Mouse (Mus musculus) retina, postnatal 1 day (tissue): ENCODE measurements around the gene Opn1sw.
A peak's percentile ranks its signal among the peaks of the same experiment; 100 is the strongest.

Experiments
- DNase-seq: peaks from one replicate; pipeline ENCODE4 v3.0.0-alpha.2; 2012

Opn1sw gene

DNA sequence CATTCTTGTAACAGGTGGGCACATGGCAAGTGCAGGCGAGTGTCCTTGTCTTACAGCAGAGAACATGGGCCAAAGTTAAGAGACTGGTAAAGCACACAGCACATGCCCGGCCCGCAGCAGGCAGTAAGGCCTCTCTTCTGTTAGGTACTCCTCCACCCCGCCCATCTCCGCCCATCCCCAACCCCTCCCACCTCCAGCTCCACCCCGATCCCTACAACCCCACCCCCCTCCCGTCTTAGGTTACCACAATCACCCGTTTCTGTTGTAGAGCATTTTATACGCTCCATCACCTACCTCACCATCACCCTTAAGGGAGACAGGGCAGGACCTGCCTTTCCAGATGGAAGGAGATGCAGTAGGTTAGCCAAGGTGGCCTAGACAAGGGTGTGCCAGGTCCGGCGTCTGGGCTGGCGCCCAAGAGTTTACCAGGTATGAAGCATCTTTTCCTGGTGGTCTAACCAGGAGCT is at the start of gene Opn1sw:
Opn1sw (minus strand) TSS at position 417 of the 467 bp plus-strand sequence.
- peak; percentile 37 for DNase-seq

DNA sequence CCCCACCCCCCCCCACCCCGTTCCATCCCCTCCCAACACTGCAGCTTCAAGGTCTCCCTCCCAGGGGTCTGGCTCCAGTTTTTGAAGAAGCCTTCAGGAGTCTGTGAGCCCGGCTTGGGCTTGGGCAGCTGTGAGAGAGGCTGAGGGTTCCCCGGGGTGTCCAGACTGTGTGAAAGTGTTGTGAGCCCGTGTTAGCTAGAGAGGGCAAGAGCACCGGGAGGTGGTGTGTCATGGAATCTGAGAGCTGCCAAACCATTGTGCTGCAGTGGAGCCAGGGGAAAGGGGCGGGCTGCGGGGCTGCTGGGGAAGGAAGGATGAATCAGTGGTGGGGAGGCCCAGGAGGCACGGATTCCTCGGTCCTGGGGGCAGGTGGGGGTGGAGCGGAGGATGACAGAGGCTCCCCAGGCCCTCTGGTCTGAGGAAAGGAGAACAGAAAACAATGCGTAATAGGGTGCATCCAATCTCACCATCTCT is 48.2 kb upstream of the Opn1sw start:
- peak; percentile 51 for DNase-seq

DNA sequence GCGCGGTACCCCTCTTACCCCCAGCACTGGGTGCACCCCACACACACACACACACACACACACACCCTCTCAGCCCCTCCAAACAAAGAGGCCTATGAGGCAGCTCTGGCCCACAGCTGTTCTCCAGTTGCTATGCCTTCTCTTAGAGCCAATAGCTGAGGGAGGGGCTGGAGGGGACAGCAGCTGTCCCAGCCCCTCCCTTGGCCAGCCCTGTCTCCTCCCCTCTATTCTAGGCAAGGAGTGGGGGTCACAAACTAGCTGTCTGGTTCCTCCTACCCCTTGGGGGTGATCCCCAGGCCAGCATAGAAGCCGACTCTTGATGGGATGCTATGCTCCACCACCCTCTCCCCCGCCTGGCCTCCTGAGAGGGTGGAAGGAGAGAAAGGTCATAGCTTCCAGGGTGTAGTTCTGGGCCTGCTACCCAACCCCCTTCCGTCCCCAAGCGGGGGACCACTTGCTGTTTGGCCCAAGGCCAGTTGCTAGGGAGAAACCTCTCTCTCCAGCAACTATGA is 47.7 kb upstream of the Opn1sw start:
- peak; percentile 55 for DNase-seq

DNA sequence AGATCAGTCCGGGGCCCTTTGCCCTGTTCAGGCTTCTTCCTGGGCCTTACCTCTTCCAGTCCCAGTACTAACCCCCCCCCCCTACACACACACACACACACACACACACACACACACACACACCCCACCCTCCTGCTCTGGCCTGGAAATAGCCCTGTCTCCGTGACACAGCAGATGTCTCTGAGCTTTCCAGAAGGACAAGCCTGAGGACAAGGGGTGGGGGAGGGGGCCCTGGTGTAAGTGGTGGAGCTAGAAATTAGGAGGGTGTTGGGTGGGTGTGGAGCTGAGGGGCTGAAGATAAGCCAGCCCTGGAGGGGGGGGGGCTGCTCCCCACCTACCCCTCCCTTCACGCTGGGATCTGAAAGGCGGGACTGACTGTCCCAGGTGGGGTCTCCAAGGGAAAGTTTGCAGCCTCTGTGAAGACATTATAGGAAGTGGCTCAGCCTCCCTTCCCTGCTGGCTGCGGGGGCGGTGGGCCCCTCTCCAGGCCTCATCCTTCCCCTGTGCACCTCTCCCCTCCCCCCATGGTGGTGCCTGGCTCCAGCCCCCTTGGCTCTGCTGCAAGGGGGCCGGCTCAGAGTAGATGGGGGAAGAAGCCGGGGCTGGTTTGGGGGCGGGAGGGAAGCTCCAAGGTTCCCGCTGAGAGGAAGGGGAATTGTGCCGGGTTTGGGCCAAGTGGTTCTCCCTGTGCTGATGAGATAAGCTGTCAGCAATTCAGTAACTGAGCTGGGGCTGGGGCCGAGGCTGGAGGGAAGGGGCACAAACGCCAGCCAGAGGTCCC is 46.8 kb upstream of the Opn1sw start:
- peak; percentile 79 for DNase-seq

DNA sequence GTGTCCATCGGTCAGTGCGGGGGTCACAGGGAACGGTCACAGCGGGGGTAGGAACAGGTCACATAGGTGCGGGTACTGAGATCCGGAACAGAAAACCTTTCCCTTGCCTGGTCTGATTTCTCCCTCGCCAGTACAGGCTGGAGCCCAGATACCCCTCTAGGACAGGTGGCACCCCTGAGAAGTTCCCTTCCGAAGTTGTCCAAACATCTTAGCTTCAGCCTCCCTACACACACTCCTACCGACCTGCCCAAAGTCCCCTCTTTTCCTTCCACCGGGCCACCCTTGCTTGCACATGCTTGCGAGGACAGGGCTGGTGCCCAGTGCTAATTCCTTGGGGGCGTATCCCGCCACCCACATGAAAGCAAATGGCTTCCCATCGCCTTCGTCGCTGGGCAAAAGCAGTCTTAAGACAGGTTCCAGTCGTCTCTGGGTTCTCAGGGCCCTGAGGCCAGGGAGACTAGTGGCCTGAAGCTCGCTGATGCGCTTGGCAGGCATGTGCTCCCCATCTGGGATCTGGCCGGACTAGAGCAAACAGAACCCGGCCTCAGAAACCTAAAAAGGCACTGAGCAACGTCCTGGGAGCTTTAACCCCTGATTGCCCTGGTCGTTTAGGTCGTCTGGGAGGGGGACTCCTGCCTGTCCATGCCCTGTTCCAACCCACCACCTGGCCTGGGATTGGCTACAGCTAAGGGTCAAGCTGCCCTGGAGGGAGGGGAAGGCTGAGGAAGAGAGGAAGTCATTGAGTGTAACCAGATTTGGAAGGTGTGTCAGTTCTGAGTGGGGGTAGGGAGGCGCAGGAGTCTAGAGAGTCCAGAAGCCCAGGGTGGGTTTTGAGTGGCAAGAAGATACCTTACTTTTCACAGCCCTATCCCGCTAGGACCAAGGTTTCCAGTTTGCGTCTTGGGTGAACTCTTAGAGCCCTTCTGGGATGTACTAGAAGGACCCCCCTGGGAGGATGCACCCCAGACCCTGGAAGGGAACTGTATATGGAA is 45.8 kb upstream of the Opn1sw start:
- no peak for DNase-seq

DNA sequence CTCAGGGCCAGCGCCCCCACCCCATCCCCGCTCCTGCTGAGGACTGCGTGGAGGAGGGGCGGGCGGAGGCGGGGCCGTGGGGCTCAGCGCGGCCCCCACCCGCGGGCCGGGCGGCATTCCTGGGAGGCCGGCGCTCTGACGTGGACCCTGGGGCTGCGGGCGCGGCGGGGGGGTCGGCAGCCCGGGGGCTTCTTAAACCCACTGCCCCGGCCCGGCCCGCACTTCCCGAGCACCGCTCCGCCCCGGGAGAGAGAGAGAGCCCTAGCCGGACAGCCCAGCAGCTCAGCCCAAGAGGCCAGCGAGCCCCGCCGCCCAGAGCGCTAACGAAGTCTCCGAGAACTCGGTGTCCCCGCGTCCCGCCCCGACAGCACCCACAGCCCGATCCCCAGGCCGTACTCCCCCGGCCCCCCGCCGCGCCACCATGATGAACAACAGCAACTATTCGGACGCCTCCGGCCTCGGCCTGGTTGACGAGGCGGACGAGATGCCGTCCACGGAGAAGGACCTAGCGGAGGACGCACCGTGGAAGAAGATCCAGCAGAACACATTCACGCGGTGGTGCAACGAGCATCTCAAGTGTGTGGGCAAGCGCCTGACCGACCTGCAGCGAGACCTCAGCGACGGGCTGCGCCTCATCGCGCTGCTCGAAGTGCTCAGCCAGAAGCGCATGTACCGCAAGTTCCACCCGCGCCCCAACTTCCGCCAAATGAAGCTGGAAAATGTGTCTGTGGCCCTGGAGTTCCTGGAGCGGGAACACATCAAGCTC is 45.0 kb upstream of the Opn1sw start, which contains the start of gene Flnc:
Flnc (plus strand) TSS at position 219 of the 766 bp plus-strand sequence.
- DNase-seq = peak; percentile 49

DNA sequence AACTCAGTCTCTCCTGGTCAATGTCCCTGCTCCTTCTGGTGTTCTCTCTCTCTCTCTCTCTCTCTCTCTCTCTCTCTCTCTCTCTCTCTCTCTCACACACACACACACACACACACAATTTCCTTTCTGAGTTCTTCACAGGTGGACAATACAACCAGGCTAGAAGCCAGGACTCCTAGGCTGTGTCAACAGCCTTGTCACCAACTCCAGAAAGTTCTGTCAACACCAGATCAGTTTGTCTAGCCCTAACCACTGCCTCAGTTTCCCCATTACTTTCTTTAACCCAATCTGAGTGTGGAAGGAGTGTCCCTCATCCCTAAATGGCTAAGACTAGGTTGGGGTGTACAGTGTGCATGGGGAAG is 44.4 kb upstream of the Opn1sw start:
- DNase-seq = no peak

DNA sequence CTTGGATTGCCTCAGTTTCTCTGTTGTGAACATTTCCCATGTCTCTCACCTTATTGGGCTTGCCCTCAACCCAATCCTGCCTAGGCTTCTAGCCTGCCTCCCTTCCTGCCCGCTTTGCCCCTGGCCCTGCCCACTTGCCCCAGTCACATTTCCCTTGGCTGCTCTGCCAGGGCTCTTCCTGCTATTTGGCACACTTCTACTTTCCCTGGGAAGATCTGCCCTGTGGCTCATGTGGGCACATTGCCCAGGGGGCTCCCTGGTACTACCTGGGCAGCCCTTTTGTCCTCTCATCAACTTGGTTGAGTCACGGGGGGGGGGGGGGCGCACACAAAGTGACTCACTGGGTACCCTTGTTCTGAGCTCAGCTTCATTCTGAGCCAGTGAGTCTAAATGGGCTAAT is 43.9 kb upstream of the Opn1sw start:
- DNase-seq = no peak

DNA sequence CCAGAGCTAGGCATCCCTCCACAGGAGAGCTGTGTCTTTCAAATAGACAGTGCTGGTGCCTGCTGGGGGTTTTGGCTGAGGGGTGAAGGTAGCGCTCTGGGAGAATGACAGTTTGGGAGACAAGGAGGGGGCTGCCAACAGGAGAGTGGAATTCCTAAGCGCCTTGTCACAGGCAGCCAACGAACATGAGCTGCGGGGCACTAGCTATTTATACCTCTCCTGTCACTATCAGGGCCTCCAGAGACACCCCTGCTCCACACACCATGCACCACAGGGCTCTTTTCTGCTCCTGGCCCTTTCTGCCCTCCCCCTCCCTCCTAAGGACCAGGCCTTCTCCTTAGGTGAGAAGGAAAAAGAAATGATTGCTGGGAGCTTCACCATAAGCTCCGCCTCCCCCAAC is 43.2 kb upstream of the Opn1sw start:
- no peak for DNase-seq

DNA sequence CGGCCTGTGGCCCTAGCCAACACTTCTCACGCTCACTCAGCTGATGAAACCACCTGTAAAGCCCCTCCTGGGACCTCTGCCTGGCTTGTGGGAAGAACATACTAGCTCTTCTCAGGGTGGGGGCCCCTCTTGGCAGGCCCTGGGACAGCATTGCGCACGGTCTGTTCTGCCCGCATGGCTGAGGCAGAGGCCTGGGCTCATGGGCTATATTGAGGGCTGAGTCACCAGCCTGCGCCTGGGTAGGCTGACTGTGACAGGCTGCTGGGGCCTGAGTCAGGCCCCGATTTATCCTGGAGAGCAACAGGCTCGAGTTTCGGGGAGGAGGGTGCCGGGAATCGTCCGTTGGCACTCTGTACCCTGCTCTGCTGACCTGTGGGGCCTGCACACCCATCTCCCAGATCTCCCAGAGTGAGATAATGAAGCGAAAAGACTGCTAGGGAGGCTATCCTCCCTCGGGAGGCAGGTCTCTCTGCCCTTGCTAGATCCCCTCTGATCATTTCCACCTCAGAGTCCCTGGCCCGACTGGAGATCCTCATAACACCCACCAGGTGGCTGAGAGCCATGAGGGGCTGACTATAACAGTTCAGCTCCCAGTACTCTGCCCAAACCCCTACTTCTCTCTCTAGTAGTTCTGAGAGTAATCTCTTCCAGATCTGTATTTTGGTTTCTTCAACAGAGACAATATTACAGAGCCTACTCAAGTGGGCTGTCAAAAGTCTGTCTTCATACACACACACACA is 42.6 kb upstream of the Opn1sw start:
- DNase-seq = no peak

DNA sequence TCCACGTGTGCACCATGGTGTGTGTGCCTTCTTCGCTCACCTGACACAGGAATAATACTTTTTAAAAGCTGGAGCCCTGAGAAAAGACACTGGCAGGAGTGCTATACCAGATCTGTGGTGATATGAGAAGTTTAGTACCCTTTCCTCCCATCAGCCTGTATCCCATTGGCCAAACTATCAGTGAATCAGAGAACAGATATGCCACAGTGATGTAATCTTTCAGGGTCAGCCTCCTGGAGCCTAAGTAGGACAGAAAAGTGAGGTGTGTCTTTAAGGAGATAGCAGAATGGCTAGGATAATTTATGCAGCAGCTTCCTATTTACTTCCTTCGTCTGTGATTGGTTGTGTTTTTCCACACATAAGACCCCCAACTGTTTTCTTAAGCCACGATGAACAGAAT is 39.9 kb upstream of the Opn1sw start:
- no peak for DNase-seq

DNA sequence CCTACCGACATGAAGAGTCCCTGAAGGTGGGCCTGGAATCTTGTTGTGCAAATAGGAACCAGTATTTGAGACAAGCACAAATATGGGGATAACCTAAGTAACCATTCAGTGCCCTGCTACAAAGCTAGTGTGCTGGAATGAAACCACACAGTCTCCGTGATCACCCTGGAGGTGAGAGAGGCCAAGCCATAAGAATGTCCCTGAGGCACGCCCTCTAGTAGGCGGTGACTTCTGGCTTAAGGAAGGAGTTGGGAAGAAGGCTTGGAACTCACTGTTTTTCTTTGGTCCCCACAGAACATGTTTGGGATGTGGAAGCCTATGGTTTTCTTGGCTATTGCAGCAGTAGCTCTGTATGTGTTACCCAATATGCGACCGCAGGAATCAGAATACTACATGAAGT is 38.1 kb upstream of the Opn1sw start:
- DNase-seq = no peak

DNA sequence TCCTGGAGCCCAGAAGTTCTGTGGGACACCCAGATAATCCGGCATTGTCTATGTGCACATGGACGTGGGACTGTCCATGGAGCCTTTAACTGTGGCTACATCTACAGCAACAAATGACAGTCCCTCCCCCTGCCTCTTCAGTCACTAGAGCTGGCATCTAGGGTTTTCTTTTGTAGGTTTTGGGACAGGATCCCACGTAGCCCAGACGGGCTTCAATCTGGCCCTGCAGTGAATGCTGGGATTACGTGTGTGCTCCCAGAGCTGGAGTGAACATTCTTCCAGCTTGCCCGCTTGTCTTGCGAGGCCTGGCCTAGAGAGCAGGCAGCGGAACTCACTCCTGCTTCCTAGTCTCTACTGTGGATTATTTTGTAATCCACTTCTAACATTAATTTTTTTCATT is 36.9 kb upstream of the Opn1sw start:
- DNase-seq = no peak

DNA sequence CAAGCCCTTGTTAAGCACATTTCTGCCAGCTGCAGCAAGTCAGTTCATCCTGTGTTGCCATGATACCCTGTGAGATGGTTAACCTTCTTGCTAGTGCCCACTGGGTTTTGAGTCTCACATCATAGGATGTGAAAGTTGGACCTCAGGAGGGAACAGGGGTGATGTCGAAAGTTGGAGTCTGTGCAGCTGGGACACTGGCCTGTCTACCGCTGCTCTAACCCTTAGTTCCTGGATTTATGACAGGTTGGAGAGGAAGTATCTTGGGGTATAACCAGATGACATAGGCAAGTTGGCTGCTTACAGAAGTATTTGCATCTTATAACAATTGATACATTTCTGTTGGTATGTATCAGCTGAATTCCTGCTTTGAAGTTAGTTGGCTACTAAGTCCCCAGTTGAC is 32.3 kb upstream of the Opn1sw start:
- DNase-seq = no peak

DNA sequence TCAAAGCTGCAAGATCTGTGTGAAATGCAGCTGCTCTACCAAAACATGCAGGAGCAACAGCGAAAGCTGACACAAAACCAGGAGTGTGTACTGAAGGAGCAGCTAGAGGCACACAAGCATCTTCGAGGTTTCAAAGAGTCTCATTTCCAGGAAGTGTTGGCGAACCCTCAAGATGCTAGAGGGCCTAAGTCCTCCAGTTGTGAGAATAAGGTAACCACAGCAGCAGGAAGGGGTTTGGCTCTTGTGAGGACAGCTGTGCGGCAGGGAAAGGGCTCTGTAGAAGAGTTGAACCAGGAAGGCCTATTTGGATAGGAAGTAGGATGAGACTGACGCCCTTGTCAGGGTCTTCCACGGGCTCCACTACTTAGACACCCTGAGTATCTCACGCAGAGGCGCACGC is 27.2 kb upstream of the Opn1sw start:
- no peak for DNase-seq

DNA sequence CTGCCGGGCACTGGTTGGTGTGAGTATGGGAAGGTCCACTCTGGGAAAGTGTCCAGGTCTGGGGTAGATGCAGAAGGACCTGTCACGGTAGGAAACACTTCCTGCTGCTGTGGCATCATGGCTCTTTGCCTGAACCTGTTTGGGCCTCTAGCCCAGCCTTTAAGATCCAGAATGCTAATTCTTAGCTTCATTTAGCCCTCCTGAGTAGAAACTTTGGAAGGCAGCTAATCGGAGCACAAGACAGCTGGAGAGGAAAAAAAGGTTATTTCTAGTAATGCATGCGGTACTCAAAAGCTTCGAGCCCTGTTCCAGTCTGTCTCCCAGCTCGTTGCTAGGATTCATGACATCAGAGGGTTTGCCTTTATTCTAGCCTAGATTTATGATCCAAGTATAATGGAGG is 18.1 kb upstream of the Opn1sw start:
- DNase-seq = no peak

DNA sequence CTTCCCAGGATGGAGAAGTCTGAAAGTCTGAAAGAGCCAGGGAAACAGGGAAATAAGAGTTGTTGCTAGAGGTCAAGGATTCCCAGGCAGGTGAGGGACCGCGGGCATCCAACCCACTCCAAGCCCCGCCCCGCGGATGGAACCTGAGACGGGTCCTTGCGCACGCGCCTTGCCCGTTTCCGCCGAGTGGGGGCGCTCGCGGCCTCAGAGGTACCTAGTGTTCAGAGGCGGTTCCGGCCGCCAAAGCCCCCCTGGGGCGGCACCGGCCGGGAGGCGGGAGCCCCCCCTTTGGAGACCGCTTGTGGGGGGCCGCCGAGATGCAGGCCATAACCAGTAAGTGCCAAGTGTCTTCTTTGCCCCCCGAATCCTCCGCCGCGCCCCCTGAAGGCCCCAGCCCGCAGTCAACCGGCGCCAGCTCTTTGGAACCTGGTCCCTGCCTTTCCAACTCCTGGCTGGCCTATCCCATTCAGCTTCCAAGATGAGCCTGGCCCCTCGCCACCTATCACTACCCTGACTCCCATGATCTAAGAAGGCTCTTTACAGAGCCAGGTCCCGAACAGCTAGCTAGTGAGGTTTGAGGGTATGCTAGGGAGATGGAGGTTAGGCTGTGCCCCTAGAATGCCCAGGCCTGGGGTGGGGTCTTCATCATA is 14.6 kb upstream of the Opn1sw start:
- DNase-seq = peak; percentile 41

DNA sequence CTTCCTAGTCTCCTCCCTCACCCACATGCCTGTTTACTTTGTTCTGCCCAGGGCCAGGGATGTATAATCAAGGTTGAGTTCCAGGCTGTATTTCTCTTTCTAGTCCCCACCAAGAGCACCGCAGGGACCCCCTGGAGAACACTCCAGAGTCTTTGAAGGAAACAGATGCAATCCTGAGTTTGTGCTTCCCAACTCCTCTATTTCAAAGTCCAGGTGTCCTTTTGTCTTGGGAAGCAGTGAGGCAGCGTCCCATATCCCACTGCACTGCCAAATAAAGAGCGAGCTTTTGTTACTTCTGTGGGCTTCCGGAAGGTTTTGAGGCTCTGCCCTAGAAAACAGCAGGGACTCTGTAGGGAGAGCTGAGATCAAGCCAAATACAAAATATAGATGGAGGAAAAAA is 11.6 kb upstream of the Opn1sw start:
- DNase-seq = no peak

DNA sequence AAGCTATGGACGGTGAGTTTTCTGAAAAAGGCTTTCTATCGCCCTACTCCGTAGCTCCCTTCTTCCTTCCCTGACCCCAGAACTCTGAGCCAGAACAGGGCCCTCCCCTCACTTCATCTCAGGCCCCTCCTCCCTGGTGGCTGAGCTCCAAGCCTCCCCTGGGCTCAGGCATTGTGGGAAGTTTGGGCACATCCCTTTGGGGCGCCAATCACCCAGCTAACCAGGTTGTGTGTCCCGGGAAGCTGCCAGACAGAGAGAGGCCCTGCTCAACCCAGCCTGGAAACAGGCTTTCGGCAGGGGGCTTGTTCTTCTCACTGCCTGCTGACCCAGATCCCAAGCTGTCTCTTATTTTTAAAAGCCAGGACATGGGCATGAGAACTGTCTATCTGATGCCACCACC is 9.3 kb upstream of the Opn1sw start:
- DNase-seq = peak; percentile 83

DNA sequence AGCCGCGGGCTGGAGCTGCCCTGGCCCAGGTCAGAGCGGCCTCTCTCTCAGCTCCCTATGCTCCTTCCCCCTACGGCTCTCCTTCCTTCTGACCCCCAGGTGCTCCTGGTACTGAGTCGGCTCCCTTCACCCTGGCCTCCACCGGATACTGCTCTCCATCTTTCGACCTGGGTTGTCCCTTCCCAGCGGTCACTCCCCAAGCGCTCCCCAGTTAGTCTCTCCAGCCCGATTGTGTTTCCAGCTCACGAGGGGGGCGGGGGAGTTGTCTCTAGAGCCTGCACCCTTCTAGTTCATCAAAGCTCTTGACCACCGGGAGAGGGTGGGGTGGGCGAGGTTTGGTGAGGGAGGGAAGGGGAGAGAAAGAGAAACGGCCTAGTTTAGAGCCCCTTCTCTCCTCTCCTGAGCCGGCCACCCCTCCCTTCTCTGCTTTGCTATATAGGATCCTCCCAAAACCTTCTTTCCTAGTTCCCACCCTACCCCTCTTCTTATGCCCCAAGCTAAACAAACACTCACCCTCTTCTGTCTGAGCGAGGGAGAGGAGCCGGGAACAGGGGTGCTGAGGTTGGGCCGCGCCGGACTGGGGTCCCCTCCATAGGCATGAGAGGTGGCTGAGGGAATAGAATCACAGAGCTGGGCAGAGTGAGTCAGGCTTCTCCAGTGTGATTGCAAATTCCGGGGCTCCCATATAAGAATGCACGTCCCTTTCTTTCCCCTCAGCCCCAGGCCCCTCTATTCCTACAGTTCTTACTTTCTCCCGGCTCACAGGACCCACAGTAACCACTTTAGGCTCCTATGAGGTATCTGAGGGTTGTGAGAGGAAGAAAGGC is 8.7 kb upstream of the Opn1sw start:
- DNase-seq = peak; percentile 64
